11 mouse cellular contexts compared by ENCODE assay signal in the genomic region with DNA sequence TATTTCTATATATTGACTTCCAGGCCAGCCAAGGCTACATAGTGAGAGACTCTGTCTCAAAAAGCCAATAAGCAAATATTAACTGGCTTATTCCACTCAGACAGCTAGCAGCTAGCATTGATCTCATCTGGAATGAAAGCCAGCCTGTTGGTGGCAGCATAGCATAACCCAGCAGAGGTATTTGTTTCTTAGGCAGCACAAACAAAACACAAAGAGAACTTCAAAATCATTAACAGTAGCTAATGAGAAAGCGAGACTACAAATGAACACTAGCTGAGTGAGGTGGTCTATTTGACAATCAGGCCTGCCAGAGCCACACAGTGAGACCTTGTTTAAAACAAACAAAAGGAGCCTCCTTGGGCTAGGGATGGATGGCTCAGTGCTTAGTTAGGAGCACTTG. TPM values are rescaled to one million over a fixed set of nuclear protein-coding genes. Genes with fewer than 3 reads are reported as not detected.
DNase-seq lines count a peak whose midpoint lies in the region; ATAC-seq and TF ChIP-seq lines count a peak whose summit lies in the region.
"Had no signal": no experiment of that assay in that cellular context is flagged by ENCODE, and none has a peak within 500 bp of the region (broad histone marks: within the 10 kb centered on the region; RNA-seq: fewer than 3 reads in every experiment).

No protein-coding gene starts in this region.

- H3K9me3 ChIP-seq in hindbrain, embryonic 13.5 days, result no peaks in the 10 kb centered on the region
- H3K9me3 ChIP-seq in hindbrain, embryonic 11.5 days (ENCODE audit: control insufficient read depth, low read length), result no peaks in the 10 kb centered on the region
- no peaks in the 10 kb centered on the region for H3K9me3 ChIP-seq in liver, embryonic 13.5 days (replicated peaks)
- H3K9me3 ChIP-seq in liver, embryonic 12.5 days (replicated peaks), result no peaks in the 10 kb centered on the region
- H3K9me3 ChIP-seq in ES-Bruce4 (replicated peaks; ENCODE audit: control insufficient read depth, insufficient read depth, low read length, poor library complexity, severe bottlenecking), result no peaks in the 10 kb centered on the region

- ATAC-seq in hindbrain, embryonic 13.5 days (ENCODE audit: low FRiP score), result no peak
- ATAC-seq in hindbrain, embryonic 11.5 days (ENCODE audit: low FRiP score), result no peak
- no peak for ATAC-seq in liver, embryonic 13.5 days (ENCODE audit: low read depth)
- no peak for ATAC-seq in liver, embryonic 12.5 days

- TF ChIP-seq POLR2A in ES-Bruce4 (IDR thresholded peaks at IDR 0.05; ENCODE audit: insufficient read depth, low read length), result no peak

- no peak for TF ChIP-seq CTCF in ES-Bruce4 (IDR thresholded peaks at IDR 0.05; ENCODE audit: low read depth, low read length)

- 83% methylated on average over 1 of the region's 1 CpGs for WGBS in hindbrain, embryonic 13.5 days
- 87% methylated on average over 1 of the region's 1 CpGs for WGBS in hindbrain, embryonic 11.5 days
- 80% methylated on average over 1 of the region's 1 CpGs for WGBS in liver, embryonic 13.5 days (ENCODE audit: insufficient replicate concordance)
- 90% methylated on average over 1 of the region's 1 CpGs for WGBS in liver, embryonic 12.5 days (ENCODE audit: insufficient replicate concordance)

- H3K36me3 ChIP-seq in hindbrain, embryonic 13.5 days, result peaks cover 6% of the 10 kb centered on the region
- H3K36me3 ChIP-seq in hindbrain, embryonic 11.5 days (ENCODE audit: control insufficient read depth, insufficient read depth, low read length), result no peaks in the 10 kb centered on the region
- H3K36me3 ChIP-seq in liver, embryonic 13.5 days, result peaks cover 31% of the 10 kb centered on the region
- peaks cover 28% of the 10 kb centered on the region for H3K36me3 ChIP-seq in liver, embryonic 12.5 days
- peaks cover 50% of the 10 kb centered on the region for H3K36me3 ChIP-seq in ES-Bruce4 (ENCODE audit: control insufficient read depth, insufficient read depth, low read length, poor library complexity, severe bottlenecking)

- H3K9ac ChIP-seq in hindbrain, embryonic 13.5 days, result 0 out of 2 replicates have a peak overlapping the region, but pooled peaks have one; percentile 25
- no peak overlapping the region for H3K9ac ChIP-seq in hindbrain, embryonic 11.5 days (ENCODE audit: low read depth, low read length)
- no peak overlapping the region for H3K9ac ChIP-seq in liver, embryonic 13.5 days
- H3K9ac ChIP-seq in liver, embryonic 12.5 days, result no peak overlapping the region
- peak overlapping the region; percentile 77 for H3K9ac ChIP-seq in ES-Bruce4 (ENCODE audit: low read depth, poor library complexity, severe bottlenecking)

- H3K4me3 ChIP-seq in hindbrain, embryonic 13.5 days, result no peak overlapping the region
- H3K4me3 ChIP-seq in hindbrain, embryonic 11.5 days (ENCODE audit: low read depth, low read length), result no peak overlapping the region
- no peak overlapping the region for H3K4me3 ChIP-seq in liver, embryonic 13.5 days (replicated peaks)
- no peak overlapping the region for H3K4me3 ChIP-seq in liver, embryonic 12.5 days
- H3K4me3 ChIP-seq in ES-Bruce4 (ENCODE audit: low read depth, low read length), result peak overlapping the region; percentile 24
- H3K4me3 ChIP-seq: erythroblast, embryonic 14.5 days had no signal

- H3K4me2 ChIP-seq in hindbrain, embryonic 13.5 days, result no peak overlapping the region
- no peak overlapping the region for H3K4me2 ChIP-seq in hindbrain, embryonic 11.5 days (replicated peaks; ENCODE audit: low read depth, low read length)
- H3K4me2 ChIP-seq in liver, embryonic 13.5 days, result no peak overlapping the region
- no peak overlapping the region for H3K4me2 ChIP-seq in liver, embryonic 12.5 days

- H3K27ac ChIP-seq in hindbrain, embryonic 13.5 days, result peak overlapping the region; percentile 49
- H3K27ac ChIP-seq in hindbrain, embryonic 11.5 days (ENCODE audit: low read depth, low read length), result no peak overlapping the region
- H3K27ac ChIP-seq in liver, embryonic 13.5 days, result peak overlapping the region; percentile 30; the same call in 1 of the 2 replicates
- H3K27ac ChIP-seq in liver, embryonic 12.5 days, result no peak overlapping the region
- peak overlapping the region; percentile 49 for H3K27ac ChIP-seq in ES-Bruce4 (ENCODE audit: insufficient read depth, low read length)

- H3K4me1 ChIP-seq in hindbrain, embryonic 13.5 days (replicated peaks), result peaks cover 37% of the 10 kb centered on the region
- 0 out of 2 replicates have a peak, but pooled peaks cover 2% of the 10 kb centered on the region for H3K4me1 ChIP-seq in hindbrain, embryonic 11.5 days (replicated peaks; ENCODE audit: control insufficient read depth, insufficient read depth, low read length)
- H3K4me1 ChIP-seq in liver, embryonic 13.5 days (replicated peaks), result peaks cover 43% of the 10 kb centered on the region
- H3K4me1 ChIP-seq in liver, embryonic 12.5 days, result peaks cover 29% of the 10 kb centered on the region
- no peaks in the 10 kb centered on the region for H3K4me1 ChIP-seq in ES-Bruce4 (ENCODE audit: control insufficient read depth, insufficient read depth, low read length)

- TF ChIP-seq EP300 in ES-Bruce4 (IDR thresholded peaks at IDR 0.05; ENCODE audit: insufficient read depth, low read depth, low read length), result no peak

- H3K27me3 ChIP-seq in hindbrain, embryonic 13.5 days, result no peaks in the 10 kb centered on the region
- H3K27me3 ChIP-seq in hindbrain, embryonic 11.5 days (ENCODE audit: control insufficient read depth, insufficient read depth, low read length), result no peaks in the 10 kb centered on the region
- peaks cover 4% of the 10 kb centered on the region for H3K27me3 ChIP-seq in liver, embryonic 13.5 days
- H3K27me3 ChIP-seq in liver, embryonic 12.5 days (replicated peaks), result peaks cover 13% of the 10 kb centered on the region; the same call in 1 of the 2 replicates
- no peaks in the 10 kb centered on the region for H3K27me3 ChIP-seq in ES-Bruce4 (ENCODE audit: control insufficient read depth, insufficient read depth, low read length, poor library complexity, severe bottlenecking)

- no peak for DNase-seq in hindbrain, embryonic 11.5 days (ENCODE audit: low spot score)
- DNase-seq in liver, embryonic 13.5 days, result no peak
- peak; percentile 17 for DNase-seq in kidney, postnatal 14 days
- DNase-seq in urinary bladder, postnatal 10 days (ENCODE audit: low spot score), result no peak
- DNase-seq in heart, adult 9 months (ENCODE audit: low spot score in 2 of 2), result no peak
- DNase-seq: layer of hippocampus, postnatal 36 days; thymus, postnatal 4 days had no signal

RNA-seq across cellular contexts. Expression of a gene that starts 6.2 kb away (rescaled TPM):
- 236 and 250 TPM in 2 replicates for polyA plus RNA-seq in hindbrain, embryonic 13.5 days (2015; fragmentation: Nextera tagmentation; extraction: Ambion mirVana)
- polyA plus RNA-seq in hindbrain, embryonic 11.5 days (2014; fragmentation: Nextera tagmentation; extraction: Ambion mirVana), result 127 and 147 TPM in 2 replicates
- polyA plus RNA-seq in liver, embryonic 13.5 days (2015; fragmentation: Nextera tagmentation; extraction: Ambion mirVana), result 197 and 202 TPM in 2 replicates
- 160 and 163 TPM in 2 replicates for polyA plus RNA-seq in liver, embryonic 12.5 days (2016; fragmentation: Nextera tagmentation; extraction: Ambion mirVana)
- polyA plus RNA-seq in ES-Bruce4 (2011; ENCODE audit: insufficient read depth, insufficient read length, low read depth, missing spikeins), result 350 and 361 TPM in 2 replicates

RNA-seq across cellular contexts. Expression of a gene that starts 33.1 kb away (rescaled TPM):
- 0.25 and 0.34 TPM in 2 replicates for polyA plus RNA-seq in hindbrain, embryonic 13.5 days (2015; fragmentation: Nextera tagmentation; extraction: Ambion mirVana)
- 0.39 and 0.74 TPM in 2 replicates for polyA plus RNA-seq in hindbrain, embryonic 11.5 days (2014; fragmentation: Nextera tagmentation; extraction: Ambion mirVana)
- polyA plus RNA-seq in liver, embryonic 13.5 days (2015; fragmentation: Nextera tagmentation; extraction: Ambion mirVana), result 0.18 and 0.27 TPM in 2 replicates
- 0.11 and 0.27 TPM in 2 replicates for polyA plus RNA-seq in liver, embryonic 12.5 days (2016; fragmentation: Nextera tagmentation; extraction: Ambion mirVana)
- polyA plus RNA-seq in ES-Bruce4 (2011; ENCODE audit: insufficient read depth, insufficient read length, low read depth, missing spikeins), result 0.90 and 1.3 TPM in 2 replicates
- polyA plus RNA-seq: erythroblast, embryonic 14.5 days had no signal

RNA-seq across cellular contexts. Expression of a gene that starts 36.6 kb away (rescaled TPM):
- polyA plus RNA-seq in hindbrain, embryonic 13.5 days (2015; fragmentation: Nextera tagmentation; extraction: Ambion mirVana), result 63.1 and 63.2 TPM in 2 replicates
- polyA plus RNA-seq in hindbrain, embryonic 11.5 days (2014; fragmentation: Nextera tagmentation; extraction: Ambion mirVana), result 47.0 and 50.3 TPM in 2 replicates
- 6.8 and 8.0 TPM in 2 replicates for polyA plus RNA-seq in liver, embryonic 13.5 days (2015; fragmentation: Nextera tagmentation; extraction: Ambion mirVana)
- polyA plus RNA-seq in liver, embryonic 12.5 days (2016; fragmentation: Nextera tagmentation; extraction: Ambion mirVana), result 8.0 and 10.3 TPM in 2 replicates
- polyA plus RNA-seq in ES-Bruce4 (2011; ENCODE audit: insufficient read depth, insufficient read length, low read depth, missing spikeins), result 49.6 and 52.7 TPM in 2 replicates

Comparison
In these comparisons a context has a peak if more than half of its experiments do, and no peak if none do; other contexts are left out.
1. H3K27ac ChIP-seq: peak in hindbrain, embryonic 13.5 days (single experiment), liver, embryonic 13.5 days (single experiment) and ES-Bruce4 (single experiment); none in hindbrain, embryonic 11.5 days (single experiment) and liver, embryonic 12.5 days (single experiment).
2. H3K9ac ChIP-seq: peak in hindbrain, embryonic 13.5 days (single experiment) and ES-Bruce4 (single experiment); none in hindbrain, embryonic 11.5 days (single experiment), liver, embryonic 13.5 days (single experiment) and liver, embryonic 12.5 days (single experiment).